Mouse (Mus musculus) gastrocnemius, adult 18-20 months (tissue): ENCODE measurements around the gene Gm4756. TPM values are rescaled to one million over a fixed set of nuclear protein-coding genes. Genes with fewer than 3 reads are reported as not detected.
"Not testable (repeated sequence)": the region's sequence is repeated elsewhere in the genome, so short reads cannot be mapped to it uniquely, and the experiment has no call there.

Source experiments
- DNase-seq: peaks from one replicate; pipeline ENCODE4 v3.0.0; 2021; ENCODE audit warnings: low spot score
- long read RNA-seq, 2 experiments: library from polyadenylated mRNA; stranded (forward); transcript quantifications; one replicate each; pipeline ENCODE4 v2.0.0; 2021
- total RNA-seq, 2 experiments: library from RNA; stranded (reverse); gene quantifications; 2 replicates each; pipeline ENCODE4 v1.2.3; 2021

Gene Gm4756
- not detected for total RNA-seq
- long read RNA-seq, experiment 1, result 0 reads
- long read RNA-seq, experiment 2, result 0 reads

DNA sequence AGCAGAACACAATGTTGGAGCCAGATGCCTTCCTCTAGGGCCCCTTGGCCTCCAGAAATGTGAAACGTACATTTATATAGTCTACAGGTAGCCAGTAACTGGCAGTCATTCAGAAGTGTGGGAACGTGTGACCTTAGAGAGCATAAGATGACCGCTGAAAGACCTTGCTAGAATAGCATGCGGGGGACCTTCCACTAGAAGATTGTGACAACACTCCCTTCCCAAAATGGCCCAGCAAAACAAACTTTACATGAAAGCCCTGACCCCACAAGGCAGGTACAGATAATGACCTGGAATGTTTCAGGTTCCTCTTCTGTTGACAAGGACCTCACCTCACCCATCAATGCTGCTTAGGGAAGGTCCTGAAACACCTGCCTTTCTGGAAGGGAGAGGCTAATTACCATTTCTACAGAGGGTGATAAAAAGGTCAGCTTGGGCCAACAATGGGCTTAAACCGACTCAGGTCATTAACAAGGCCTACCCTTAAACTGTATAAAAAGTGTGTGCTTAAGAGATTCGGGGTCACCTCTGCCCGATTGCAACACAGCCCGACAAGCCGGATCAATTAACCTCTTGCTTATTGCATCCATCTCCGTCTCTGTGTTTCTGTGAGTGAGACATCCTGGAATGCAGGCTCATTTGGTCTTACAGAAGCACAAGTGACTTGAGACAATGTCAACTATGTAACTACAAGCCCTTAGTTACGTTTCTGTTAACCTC is at the start of gene Gm4756:
Gm4756 (minus strand) TSS at position 51 of the 720 bp plus-strand sequence.
- DNase-seq, result no peak

DNA sequence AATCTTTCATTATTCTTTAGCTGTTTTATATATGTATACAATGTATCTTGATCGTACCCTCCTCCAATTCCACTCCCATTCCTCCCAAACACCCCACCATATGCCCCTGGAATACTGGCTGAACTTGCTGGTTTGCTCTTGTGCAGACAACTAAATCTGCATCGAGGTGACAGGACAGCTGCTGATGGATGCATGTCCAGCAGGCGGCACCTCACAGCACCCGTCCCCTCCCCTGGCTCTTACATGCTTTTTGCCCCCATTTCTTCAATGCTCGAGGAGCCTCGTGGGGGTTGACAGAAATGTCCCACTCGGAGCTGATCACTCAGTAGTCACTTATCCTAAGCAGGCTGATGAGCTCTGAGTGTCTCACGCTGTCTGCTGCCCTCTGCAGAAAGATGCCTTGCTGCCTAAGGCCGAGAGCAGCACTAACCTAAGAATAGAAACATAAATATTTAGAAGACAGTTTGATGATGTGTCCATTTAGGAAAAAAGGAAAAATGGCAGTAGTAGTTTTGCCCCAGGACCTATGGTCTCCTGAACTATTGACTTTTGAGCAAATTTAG is 45.5 kb upstream of the Gm4756 start:
- DNase-seq, result peak; percentile 11

DNA sequence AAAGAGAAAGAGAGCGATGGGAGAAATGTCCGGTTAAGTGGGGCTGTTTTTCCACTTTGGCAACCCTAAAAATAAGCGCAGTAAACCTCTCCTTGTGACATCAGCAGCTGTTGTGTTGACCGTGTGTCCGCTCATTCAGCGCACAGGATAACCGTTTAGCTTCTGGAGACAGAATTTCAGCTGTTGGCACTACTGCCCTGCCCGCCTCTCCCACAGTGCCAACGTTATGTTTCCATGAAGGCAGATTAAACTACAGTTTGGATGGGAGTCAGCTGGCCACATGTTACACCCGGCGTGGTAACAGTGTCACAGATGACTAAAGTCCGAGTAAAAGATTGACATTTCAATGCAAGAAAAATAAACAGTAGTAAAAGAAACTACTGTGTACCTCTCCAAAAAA is 45.0 kb upstream of the Gm4756 start:
- DNase-seq, result peak; percentile 66

DNA sequence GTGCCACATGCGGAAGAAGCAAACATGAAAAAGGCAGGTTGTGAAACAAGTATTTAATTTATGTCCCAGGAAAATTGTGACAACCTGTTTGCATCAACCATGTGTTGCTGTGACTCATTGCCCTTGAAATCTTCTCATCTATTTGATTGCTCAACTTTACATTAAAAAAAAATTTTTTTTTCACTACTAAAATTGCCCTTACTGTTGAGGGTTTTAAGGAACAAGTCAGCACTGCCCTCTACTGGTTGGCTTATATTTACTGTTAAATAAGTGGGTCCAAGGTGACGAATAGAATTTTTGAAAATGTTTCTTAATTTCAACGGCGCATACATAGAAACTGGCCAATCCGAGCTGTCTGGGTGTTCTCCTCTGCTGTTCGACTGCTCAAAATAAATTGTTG is 44.4 kb upstream of the Gm4756 start:
- peak; percentile 46 for DNase-seq

DNA sequence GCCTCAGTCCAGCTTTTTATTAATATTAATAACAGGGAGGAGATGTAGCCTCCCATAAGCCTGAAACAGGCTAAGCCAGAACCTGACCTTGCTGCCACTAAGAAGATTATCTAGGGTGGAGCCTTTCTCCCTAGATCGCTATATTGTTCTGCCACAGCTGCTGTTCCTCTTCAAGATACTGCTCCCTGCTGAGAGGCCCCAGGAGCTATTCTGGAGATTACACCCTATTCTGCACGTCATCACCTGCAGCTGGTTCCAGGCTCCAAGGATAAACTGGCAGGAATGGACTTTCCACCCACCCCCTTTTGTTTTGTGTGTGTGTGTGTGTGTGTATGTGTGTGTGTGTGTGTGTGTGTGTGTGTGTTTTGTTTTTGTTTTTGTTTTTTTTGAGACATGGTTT is 38.8 kb upstream of the Gm4756 start:
- not testable (repeated sequence) for DNase-seq

DNA sequence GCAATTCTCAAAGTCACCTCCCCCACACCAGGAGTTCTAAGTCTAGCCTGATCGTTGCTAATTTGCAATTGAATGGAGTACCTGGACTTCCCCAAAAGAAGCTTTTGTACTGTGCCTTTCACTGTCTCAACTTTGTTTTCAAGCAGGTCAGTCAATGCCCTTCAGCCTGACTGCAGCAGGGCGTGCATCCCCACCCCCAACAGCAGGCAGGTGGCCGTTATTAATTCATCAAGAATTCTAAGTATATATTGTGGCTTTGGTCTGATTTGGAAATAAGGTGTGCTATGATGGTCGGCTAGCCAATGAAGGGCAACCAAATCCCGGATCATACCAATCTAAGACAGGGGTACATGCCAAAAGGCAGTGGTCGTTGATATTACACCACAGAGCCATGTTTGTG is 38.3 kb upstream of the Gm4756 start:
- DNase-seq, result not testable (repeated sequence)

DNA sequence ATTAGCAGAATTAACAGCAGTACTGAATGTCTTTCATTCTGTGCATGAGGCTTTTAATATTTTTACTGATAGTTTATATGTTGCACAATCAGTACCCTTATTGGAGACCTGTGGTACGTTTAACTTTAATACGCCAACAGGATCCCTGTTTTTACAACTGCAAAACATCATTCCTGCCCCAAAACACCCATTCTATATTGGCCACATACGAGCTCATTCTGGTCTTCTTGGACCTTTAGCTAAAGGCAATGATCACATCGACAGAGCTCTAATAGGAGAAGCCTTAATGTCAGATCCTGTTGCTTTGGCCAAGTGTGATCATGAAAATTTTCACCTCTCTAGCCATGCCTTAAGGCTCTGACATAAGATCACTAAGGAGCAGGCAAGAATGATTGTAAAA is 37.1 kb upstream of the Gm4756 start:
- DNase-seq, result not testable (repeated sequence)

DNA sequence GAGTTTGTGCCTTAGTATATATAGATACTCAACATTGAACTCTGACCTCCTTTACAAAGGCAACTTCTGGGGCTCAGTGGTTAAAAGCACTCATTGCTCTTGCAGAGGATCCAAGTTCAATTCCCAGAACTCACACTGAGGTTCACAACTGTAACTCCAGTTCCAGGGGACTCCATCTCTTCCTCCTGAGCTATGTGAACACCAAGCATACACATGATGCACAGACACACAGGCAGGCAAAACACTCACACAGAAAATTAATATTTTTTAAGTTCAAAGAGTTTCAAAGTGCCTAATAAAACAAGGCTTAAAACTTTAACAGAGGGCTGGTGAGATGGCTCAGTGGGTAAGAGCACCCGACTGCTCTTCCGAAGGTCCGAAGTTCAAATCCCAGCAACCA is 34.2 kb upstream of the Gm4756 start:
- DNase-seq, result no peak

DNA sequence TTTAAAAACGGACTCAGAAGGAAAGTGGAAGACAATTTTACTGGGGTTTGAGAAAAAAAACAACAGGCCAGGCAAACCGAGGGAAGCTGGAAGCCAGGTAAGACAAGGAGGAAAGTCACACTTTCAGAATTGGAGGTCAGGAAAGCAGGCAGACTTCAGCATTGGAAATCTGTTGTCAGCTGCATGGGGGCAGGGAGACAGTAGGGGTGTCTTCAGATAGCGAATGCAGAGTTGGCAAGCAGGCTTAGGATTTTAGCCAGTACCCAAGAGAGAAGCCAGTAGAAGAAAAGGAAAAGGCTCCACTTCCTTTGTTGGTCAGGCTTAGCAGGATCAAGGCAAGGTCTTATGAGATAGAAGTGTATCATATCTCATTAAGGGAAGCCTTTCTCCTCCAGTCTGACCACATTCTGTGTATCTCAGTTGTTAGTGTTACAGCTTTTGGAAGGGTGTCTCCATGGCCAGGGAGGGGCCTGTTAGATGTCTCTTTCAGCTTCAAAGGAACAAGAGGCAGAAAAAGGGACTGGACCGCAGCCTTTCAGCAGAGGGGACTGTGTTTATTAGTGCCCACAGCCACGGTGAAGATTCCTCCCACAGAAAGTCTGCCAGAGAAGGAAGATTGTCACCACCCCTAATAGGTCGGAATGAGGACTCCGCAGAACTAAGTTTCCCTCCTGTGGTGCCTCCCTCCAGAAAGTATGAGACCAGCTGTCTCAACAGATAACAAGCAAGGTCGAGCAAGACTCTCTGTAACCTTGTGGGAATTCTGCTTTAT is 33.2 kb upstream of the Gm4756 start:
- no peak for DNase-seq

DNA sequence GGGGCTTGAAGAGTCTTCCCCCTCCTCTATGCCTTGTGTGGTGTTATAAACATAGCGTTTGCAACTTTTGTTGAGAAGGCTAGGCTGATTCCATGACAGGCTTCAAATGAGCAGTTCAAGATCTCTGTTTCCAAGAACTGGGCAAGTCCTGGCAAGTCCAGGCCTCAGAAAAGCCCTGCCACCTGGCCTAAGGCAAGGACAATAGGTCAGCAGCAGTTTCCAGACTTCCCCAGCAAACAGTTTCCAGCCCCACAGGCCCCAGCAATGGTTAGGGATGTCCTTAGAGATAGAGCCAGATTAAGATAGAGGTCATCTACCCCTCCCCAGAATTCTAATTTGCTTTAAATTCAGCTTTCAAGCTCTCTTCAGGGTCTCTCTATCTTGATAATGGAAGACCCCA is 32.5 kb upstream of the Gm4756 start:
- no peak for DNase-seq

DNA sequence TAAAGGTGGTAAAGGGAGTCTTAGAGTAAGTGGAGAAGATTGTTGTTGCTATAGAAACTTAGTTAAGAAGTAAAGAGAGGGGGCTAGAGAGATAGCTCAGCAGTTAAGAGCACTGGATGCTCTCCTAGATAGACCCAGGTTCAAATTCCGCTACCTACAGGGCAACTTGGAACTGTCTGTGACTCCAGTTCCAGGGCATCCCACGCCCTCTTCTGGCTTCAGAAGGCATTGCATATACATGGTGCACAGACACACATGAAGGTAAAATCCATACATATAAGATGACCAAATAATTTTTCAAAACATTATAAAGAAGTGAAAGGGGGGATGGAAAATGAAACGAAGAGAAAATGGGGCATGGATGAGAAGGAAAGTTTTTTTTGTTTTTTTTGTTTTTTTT is 30.2 kb upstream of the Gm4756 start:
- no peak for DNase-seq

DNA sequence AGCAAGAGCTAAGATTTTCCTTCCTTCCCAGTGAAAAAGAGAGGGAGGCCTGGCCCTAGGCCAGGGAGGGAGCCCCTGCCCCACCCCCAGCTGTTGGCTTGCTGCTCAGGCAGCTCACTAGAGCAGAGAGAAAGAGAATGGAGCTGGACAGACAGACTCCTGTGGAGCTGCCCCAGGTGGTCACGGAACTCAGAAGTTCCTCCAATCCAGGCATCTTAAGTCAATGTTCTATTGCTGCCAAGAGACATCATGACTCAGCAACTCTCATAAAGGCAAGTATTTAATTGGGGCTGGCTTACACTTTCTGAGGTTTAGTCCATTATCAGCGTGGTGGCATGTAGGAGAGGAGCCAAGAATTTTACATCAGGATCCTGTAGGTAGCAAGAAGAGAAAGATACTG is 25.4 kb upstream of the Gm4756 start:
- no peak for DNase-seq

DNA sequence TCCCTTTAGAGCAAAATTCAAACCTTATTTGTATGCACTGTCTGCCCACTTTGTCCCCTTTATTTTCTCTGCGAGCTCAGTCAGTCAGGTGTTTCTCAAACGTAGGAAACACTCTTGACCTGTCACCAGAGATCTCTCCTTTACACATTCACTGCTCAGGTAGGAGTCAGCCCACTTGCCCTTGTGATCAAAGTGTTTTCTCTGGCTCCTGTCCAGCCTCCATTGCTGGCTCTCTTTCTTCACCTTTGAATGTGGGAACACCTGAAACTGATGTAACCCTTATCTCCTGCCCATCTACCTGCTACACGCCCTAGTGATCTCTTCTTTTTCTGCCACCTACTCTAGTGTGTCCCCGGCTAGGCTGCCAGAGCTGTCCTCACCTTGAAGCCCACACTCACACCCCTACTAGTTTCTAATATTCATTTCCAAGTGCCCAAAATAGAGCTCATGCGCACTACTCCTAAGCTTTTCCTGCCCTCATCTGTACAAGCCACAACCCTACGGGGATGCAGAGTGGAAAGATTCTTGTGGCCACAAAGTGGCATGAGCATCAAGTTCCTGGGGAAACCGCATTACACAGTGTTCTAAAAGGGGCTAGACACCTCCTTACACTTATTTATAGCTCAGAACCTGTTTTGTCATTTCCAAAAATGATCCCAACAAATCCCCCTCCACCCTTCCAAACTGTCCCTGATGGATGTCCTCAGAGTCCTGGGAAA is 24.8 kb upstream of the Gm4756 start:
- DNase-seq, result peak; percentile 6

DNA sequence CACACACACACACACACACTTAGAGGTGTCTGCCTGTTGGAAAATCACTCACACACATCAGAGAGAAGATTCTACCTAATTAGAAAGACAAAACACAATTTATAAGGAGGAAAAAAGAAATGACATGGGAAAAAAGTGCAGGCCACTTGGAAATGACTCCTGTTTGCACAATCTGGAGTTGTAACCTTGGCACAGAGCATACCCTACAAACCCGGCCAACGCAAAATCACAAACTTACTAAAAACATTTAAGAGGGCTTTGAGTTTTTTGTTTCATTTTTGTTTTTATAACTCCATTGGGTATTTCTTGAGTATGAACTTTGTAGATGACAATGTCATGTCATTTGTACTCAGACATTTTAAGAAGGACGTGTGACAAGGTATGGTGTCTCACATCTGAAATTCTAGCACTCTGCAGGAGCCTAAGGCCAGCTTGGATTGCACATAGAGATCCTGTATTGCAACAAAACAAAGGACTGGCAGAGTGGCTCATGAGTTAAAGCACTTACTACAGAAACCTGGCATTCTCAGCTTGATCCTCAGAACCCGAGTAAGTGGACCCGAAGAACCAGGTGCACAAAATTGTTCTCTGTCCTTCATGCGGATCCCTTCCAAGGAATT is 22.2 kb upstream of the Gm4756 start:
- no peak for DNase-seq

DNA sequence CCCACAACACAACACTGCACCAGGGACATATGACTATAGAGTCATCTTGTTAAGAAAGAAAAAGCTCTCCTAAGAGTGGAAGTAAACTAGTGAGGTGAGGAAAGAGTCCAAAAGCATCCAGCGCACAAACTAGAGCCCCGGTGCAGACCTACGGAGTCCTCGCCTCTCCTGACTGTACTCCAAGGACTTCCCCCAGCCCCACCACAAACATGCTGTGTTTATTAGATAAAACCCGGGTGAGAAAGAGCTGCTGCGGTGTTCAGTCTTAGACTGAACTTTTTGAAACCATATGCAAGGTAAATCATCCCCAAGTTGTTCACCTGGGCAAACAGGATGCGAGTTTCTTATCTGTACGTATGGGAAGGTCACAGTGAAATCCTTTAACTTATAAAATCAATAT is 21.5 kb upstream of the Gm4756 start:
- DNase-seq, result no peak

DNA sequence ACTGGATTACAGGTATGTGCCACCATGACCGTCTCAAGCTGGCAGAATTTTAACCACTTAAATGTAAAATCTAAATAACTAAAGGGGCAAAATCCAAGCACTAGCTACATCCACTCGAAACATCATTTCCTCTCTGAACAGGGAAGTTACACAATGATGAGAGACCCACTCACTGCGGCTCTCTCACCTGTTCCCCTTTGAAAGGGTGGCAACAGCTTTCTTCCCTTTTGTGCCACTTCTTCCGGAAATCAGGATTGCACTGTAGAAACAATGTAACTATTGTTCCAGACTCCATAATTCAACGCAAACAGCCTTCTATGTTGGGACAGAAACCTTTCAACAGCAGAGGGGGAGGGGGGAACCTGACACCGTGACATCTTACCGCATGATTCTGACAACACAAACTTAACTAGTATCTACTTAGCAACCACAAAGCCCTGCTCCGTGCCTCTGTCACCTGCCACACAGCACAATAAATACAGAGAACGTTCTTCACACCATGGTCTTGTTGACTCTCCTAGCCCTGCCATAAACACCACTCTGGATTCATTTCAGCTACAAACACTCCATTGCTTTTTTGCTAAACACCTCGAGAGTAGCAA is 18.5 kb upstream of the Gm4756 start:
- no peak for DNase-seq

DNA sequence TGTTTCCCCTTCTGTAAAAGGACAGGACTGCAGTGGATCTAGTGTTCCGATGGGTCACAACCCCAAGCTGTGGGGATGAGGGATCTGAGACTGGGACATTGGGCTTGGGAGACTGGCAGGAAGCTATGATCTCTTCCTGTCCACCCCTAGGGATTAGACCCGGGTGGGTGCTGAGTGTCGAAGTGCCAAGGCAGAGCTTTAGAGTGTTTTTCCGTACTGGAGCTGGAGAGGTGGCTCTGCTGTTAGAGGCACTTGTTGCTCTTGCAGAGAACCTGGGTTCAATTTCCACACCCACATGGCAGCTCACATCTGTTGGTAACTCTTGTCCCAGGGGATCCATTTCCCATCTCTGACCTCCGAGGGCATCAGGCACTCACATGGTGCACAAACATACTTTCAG is 16.6 kb upstream of the Gm4756 start:
- no peak for DNase-seq

DNA sequence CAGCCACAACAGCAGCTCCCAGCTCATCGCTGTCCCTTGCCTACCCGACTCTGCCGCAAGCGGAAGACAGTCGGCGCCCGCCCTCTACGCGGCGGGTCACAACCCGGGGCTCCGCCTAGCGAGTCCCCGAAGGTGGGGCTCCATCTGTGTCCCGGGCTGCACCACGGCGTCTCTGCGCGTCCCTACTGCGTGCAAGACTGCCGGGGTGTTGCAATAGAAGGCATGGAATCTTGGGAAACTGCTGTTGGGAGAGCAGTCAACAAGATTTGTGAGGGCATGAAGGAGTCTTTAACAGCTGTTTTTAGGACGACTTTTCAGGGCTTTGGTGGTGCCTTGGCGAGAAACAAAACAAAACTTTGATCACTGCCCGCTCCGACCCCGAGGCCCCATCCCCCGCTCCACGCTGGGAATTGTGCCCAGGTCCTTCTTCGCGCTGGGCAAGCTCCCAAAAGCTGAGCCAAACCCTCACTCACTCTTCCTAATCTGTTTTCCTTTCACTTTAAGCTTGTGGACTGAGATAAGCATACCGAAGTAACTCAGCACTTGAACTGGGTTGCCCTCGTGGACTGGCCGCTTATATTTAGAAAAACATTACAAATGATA is 15.4 kb upstream of the Gm4756 start, which contains the start of gene Dhrs7:
Dhrs7 (minus strand) TSS at position 175 of the 603 bp plus-strand sequence.
- peak; percentile 92 for DNase-seq

DNA sequence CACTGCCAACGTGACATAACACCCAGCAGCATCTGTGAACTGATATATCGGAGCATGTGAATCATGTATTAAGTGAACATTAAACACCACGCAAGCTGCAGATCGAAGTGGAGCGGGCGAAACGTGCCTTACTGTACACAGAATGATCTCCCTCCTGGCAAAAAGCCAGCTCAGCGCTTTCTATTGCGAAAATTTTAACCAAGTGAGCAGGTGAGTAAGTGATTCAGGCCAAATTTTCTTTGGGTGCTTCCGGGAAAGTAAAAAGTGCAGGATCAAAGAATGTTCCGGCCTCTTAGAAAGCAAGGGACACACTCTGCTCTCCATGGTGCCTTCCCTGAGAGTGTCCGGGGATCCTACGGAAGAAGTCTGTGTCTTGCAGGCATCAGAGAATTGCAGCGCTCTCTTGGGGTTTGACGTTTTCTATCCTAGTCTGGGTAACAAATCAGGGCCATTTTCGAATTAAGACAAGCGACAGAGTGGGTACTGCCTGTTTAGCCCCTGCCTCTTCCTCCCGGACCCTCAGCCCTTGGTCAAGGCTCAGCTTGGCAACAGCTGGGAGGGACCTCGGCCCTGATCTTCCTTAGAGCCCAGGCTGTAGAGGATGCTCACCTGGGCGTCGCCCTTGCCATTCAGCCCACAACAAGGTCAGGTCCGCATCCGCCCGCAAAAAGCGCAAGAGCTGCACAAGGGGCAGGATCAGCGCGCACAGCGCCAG is 14.7 kb upstream of the Gm4756 start:
- peak; percentile 26 for DNase-seq

DNA sequence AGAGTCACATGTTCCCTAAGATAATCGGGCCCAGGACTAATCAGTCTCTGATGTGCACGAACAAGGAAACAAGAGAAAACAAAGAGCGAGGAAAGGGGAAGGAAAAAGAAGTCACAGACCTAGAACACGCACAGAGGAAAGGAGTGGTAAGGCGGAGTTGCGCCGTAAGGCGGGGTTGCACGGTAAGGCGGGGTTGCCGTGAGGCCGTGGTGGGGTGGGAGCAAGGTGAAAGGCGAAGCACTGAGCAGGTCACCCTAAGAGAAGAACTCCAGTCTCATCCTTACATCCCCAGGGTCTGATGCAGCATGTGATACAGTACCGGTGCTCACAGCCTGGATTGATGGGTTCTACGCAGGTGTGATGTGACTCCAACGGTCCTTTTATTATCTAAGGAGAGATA is 6.3 kb upstream of the Gm4756 start:
- DNase-seq, result no peak
